20 mouse cellular contexts compared by ENCODE assay signal in the genomic region with DNA sequence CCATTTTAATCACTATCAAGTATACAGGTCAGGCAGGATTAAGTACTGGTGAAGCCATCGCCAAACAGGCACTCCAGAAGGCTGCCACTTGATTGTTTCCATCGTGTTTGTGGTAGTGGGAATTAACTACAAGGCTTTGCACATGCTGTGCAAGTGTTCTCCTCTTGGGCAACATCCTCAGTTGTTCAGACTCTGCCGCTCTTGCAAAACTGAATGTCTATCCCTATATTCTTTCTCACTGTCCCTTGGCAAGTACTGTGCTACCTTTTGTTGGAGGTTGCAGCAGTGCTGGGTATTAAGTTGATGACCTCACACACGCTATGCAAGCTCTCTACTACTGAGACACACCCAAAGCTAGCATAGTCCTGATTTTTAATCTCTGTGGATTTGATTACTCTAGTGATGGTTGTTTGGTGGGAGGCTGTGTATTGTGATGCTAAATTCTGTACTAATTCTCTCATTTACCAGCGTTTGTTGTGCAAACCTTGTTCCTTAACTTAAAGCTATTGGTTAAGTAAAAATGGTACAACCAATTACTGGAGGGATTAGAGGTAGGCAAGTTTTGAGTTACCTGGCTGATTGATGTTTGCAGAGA. TPM values are rescaled to one million over a fixed set of nuclear protein-coding genes. Genes with fewer than 3 reads are reported as not detected.
DNase-seq lines count a peak whose midpoint lies in the region; ATAC-seq and TF ChIP-seq lines count a peak whose summit lies in the region.
"Had no signal": no experiment of that assay in that cellular context is flagged by ENCODE, and none has a peak within 500 bp of the region (broad histone marks: within the 10 kb centered on the region; RNA-seq: fewer than 3 reads in every experiment).

No protein-coding gene starts in this region.

- H3K27ac ChIP-seq in liver, embryonic 16.5 days (ENCODE audit: low read length): peak overlapping the region; percentile 25; the same call in 1 of the 2 replicates
- H3K27ac ChIP-seq in bone marrow, adult 2 months (ENCODE audit: control insufficient read depth, insufficient read depth, low read depth, low read length, poor library complexity): peak overlapping the region; percentile 14; the same call in 1 of the 2 replicates
- no peak overlapping the region for H3K27ac ChIP-seq in hindbrain, embryonic 12.5 days
- H3K27ac ChIP-seq: embryonic facial prominence, embryonic 12.5 days; forebrain, embryonic 12.5 days; hindbrain, embryonic 13.5 days; hindbrain, postnatal 0 days had no signal

- 54% methylated on average over 5 of the region's 5 CpGs for WGBS in liver, embryonic 16.5 days (ENCODE audit: insufficient replicate concordance)
- 42% methylated on average over 5 of the region's 5 CpGs for WGBS in bone marrow, adult 2 months
- 75% methylated on average over 5 of the region's 5 CpGs for WGBS in hindbrain, embryonic 12.5 days

- TF ChIP-seq POLR2A in bone marrow, adult 2 months (IDR thresholded peaks at IDR 0.05; ENCODE audit: borderline replicate concordance, control insufficient read depth, low read depth, low read length): no peak

- H3K27me3 ChIP-seq in liver, embryonic 16.5 days (ENCODE audit: control insufficient read depth, insufficient read depth, low read depth, low read length): no peaks in the 10 kb centered on the region
- H3K27me3 ChIP-seq in hindbrain, embryonic 12.5 days: no peaks in the 10 kb centered on the region
- H3K27me3 ChIP-seq: CH12.LX; embryonic facial prominence, embryonic 12.5 days; forebrain, embryonic 12.5 days; heart, embryonic 12.5 days; hindbrain, embryonic 13.5 days had no signal

- no peak overlapping the region for H3K4me3 ChIP-seq in liver, embryonic 16.5 days (ENCODE audit: low read depth, low read length)
- no peak overlapping the region for H3K4me3 ChIP-seq in bone marrow, adult 2 months (replicated peaks; ENCODE audit: control insufficient read depth, low read depth, low read length)
- no peak overlapping the region for H3K4me3 ChIP-seq in hindbrain, embryonic 12.5 days
- H3K4me3 ChIP-seq: embryonic facial prominence, embryonic 12.5 days; forebrain, embryonic 12.5 days; heart, embryonic 12.5 days; hindbrain, embryonic 13.5 days had no signal

- no peak overlapping the region for H3K9ac ChIP-seq in liver, embryonic 16.5 days (ENCODE audit: low read depth, low read length)
- H3K9ac ChIP-seq in hindbrain, embryonic 12.5 days: no peak overlapping the region
- H3K9ac ChIP-seq: embryonic facial prominence, embryonic 12.5 days; forebrain, embryonic 12.5 days; heart, embryonic 12.5 days; hindbrain, embryonic 13.5 days had no signal

- no peaks in the 10 kb centered on the region for H3K9me3 ChIP-seq in liver, embryonic 16.5 days (replicated peaks; ENCODE audit: control insufficient read depth, low read length)
- 0 out of 2 replicates have a peak, but pooled peaks cover 6% of the 10 kb centered on the region for H3K9me3 ChIP-seq in hindbrain, embryonic 12.5 days (replicated peaks)
- H3K9me3 ChIP-seq: G1E had no signal

- H3K36me3 ChIP-seq in liver, embryonic 16.5 days (ENCODE audit: control insufficient read depth, insufficient read depth): no peaks in the 10 kb centered on the region
- H3K36me3 ChIP-seq in hindbrain, embryonic 12.5 days: no peaks in the 10 kb centered on the region
- H3K36me3 ChIP-seq: embryonic facial prominence, embryonic 12.5 days; forebrain, embryonic 12.5 days; heart, embryonic 12.5 days; hindbrain, embryonic 13.5 days had no signal

- peaks cover 10% of the 10 kb centered on the region for H3K4me1 ChIP-seq in liver, embryonic 16.5 days (ENCODE audit: control insufficient read depth, low read depth, low read length)
- peaks cover 3% of the 10 kb centered on the region; the same call in 1 of the 2 replicates for H3K4me1 ChIP-seq in bone marrow, adult 2 months (ENCODE audit: control insufficient read depth, insufficient read depth, low read length)
- H3K4me1 ChIP-seq in hindbrain, embryonic 12.5 days: peaks cover 20% of the 10 kb centered on the region

- DNase-seq in liver: no peak
- peak; percentile 65 for DNase-seq in ES-CJ7 (ENCODE audit: low read depth, low spot score)
- no peak for DNase-seq in layer of hippocampus, adult 8-10 months (ENCODE audit: low spot score in 2 of 2)
- DNase-seq in layer of hippocampus, adult 11-12 months (ENCODE audit: low spot score): no peak
- DNase-seq: adrenal gland, postnatal 14 days; cerebellum, adult 2 months; cerebellum, postnatal 25 days; gastrocnemius, postnatal 10 days; kidney, adult 11 months had no signal

- H3K4me2 ChIP-seq in liver, embryonic 16.5 days (ENCODE audit: low read depth, low read length): no peak overlapping the region
- H3K4me2 ChIP-seq in hindbrain, embryonic 12.5 days (replicated peaks): no peak overlapping the region
- H3K4me2 ChIP-seq: hindbrain, embryonic 13.5 days had no signal

- no peak for TF ChIP-seq CTCF in bone marrow, adult 2 months (IDR thresholded peaks at IDR 0.05; ENCODE audit: control insufficient read depth, insufficient read depth, low read length)

- no peak for ATAC-seq in liver, embryonic 16.5 days (ENCODE audit: low read depth)
- ATAC-seq in megakaryocyte, adult 5-6 weeks (ENCODE audit: poor library complexity, severe bottlenecking): peak; percentile 41
- no peak for ATAC-seq in hindbrain, embryonic 12.5 days (ENCODE audit: low FRiP score)
- ATAC-seq: hindbrain, postnatal 0 days had no signal

RNA-seq across cellular contexts. Expression of gene Zyg11b, which starts 1.5 kb away (rescaled TPM):
- 2.3 and 3.1 TPM in 2 replicates for polyA plus RNA-seq in liver, embryonic 16.5 days (2015; fragmentation: Nextera tagmentation; extraction: Ambion mirVana)
- polyA plus RNA-seq in bone marrow, adult 2 months (2011; ENCODE audit: insufficient read depth, insufficient read length, low replicate concordance, missing spikeins): 3.3 and 5.5 TPM in 2 replicates
- total RNA-seq in megakaryocyte, adult 5-6 weeks (2015): 17.6 and 18.9 TPM in 2 replicates
- total RNA-seq in megakaryocyte, adult 5-6 weeks (2017): 21.6 and 25.9 TPM in 2 replicates
- total RNA-seq in layer of hippocampus, adult 8-10 months (2022): 100 to 1,000 TPM in 2 of 4 experiments, 10 to 100 TPM in 2; 93.5 to 109 (median 99.6) TPM
- 31.9 and 32.2 TPM in 2 replicates for polyA plus RNA-seq in hindbrain, embryonic 12.5 days (2016; fragmentation: Nextera tagmentation; extraction: Ambion mirVana)

RNA-seq across cellular contexts. Expression of gene Coa7, which starts 25.5 kb away (rescaled TPM):
- 20.5 and 26.3 TPM in 2 replicates for polyA plus RNA-seq in liver, embryonic 16.5 days (2015; fragmentation: Nextera tagmentation; extraction: Ambion mirVana)
- 4.9 and 17.3 TPM in 2 replicates for polyA plus RNA-seq in bone marrow, adult 2 months (2011; ENCODE audit: insufficient read depth, insufficient read length, low replicate concordance, missing spikeins)
- 4.3 and 10.3 TPM in 2 replicates for total RNA-seq in megakaryocyte, adult 5-6 weeks (2015)
- 3.8 and 14.3 TPM in 2 replicates for total RNA-seq in megakaryocyte, adult 5-6 weeks (2017)
- 10 to 100 TPM; 20.9 to 29.8 (median 24.8) TPM for total RNA-seq in layer of hippocampus, adult 8-10 months (2022)
- polyA plus RNA-seq in hindbrain, embryonic 12.5 days (2016; fragmentation: Nextera tagmentation; extraction: Ambion mirVana): 46.6 and 56.9 TPM in 2 replicates
